ENCODE assay signal across 8 mouse cellular contexts in the genomic region with DNA sequence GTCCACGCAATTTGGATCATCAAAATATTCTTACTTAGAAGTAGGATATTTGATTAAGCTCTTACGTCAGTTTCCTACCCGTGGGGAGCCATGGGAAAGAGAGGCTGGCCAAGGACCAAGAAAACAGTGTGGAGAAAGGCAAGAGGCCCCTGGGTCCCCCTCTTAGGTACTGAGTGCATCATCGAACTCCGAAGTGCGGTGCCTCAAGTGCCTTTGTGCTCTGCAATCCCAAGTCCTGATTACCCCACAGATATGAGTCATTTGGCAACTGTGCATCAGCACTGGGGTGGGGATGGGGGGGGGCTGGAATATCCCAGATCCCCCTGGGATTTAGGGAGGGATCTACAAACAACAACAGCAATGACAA. TPM values are rescaled to one million over a fixed set of nuclear protein-coding genes. Genes with fewer than 3 reads are reported as not detected.
DNase-seq lines count a peak whose midpoint lies in the region; ATAC-seq and TF ChIP-seq lines count a peak whose summit lies in the region.

No protein-coding gene starts in this region.

- H3K9me3 ChIP-seq in kidney, postnatal 0 days (replicated peaks; ENCODE audit: low read length): no peaks in the 10 kb centered on the region
- no peaks in the 10 kb centered on the region for H3K9me3 ChIP-seq in intestine, embryonic 14.5 days (ENCODE audit: control insufficient read depth, low read length)
- H3K9me3 ChIP-seq in neural tube, embryonic 14.5 days (ENCODE audit: control insufficient read depth, low read length): no peaks in the 10 kb centered on the region

- H3K36me3 ChIP-seq in kidney, postnatal 0 days (ENCODE audit: insufficient read depth, low read length): peaks cover 8% of the 10 kb centered on the region; the same call in 1 of the 2 replicates
- H3K36me3 ChIP-seq in intestine, embryonic 14.5 days (ENCODE audit: control insufficient read depth, insufficient read depth, low read length): peaks cover 29% of the 10 kb centered on the region
- no peaks in the 10 kb centered on the region for H3K36me3 ChIP-seq in neural tube, embryonic 14.5 days (ENCODE audit: control insufficient read depth, insufficient read depth, low read length)

- H3K27ac ChIP-seq in kidney, postnatal 0 days: peak overlapping the region; percentile 84
- H3K27ac ChIP-seq in intestine, embryonic 14.5 days (ENCODE audit: low read depth): peak overlapping the region; percentile 88
- H3K27ac ChIP-seq in neural tube, embryonic 14.5 days (ENCODE audit: low read depth, low read length): peak overlapping the region; percentile 71

- no peak overlapping the region for H3K4me3 ChIP-seq in kidney, postnatal 0 days (replicated peaks; ENCODE audit: low read depth, low read length)
- H3K4me3 ChIP-seq in intestine, embryonic 14.5 days (ENCODE audit: low read depth, low read length): no peak overlapping the region
- no peak overlapping the region for H3K4me3 ChIP-seq in neural tube, embryonic 14.5 days (ENCODE audit: low read depth, low read length)

- 49% methylated on average over 6 of the region's 6 CpGs for WGBS in kidney, postnatal 0 days
- WGBS in intestine, embryonic 14.5 days: 45% methylated on average over 6 of the region's 6 CpGs
- 68% methylated on average over 6 of the region's 6 CpGs for WGBS in neural tube, embryonic 14.5 days

- H3K27me3 ChIP-seq in kidney, postnatal 0 days (ENCODE audit: insufficient read depth, low read length): no peaks in the 10 kb centered on the region
- no peaks in the 10 kb centered on the region for H3K27me3 ChIP-seq in intestine, embryonic 14.5 days (replicated peaks; ENCODE audit: control insufficient read depth, insufficient read depth, low read length)
- H3K27me3 ChIP-seq in neural tube, embryonic 14.5 days (ENCODE audit: control insufficient read depth, insufficient read depth, low read length): no peaks in the 10 kb centered on the region

- no peak for TF ChIP-seq CTCF in kidney, postnatal 0 days (IDR thresholded peaks at IDR 0.05; ENCODE audit: low read depth)

- no peak for DNase-seq in kidney, postnatal 0 days (ENCODE audit: low spot score)
- no peak for DNase-seq in kidney, postnatal 4 days
- peak; percentile 39 for DNase-seq in gastrocnemius, postnatal 10 days
- no peak for DNase-seq in intestine, embryonic 14.5 days (ENCODE audit: low spot score)
- DNase-seq in retina, postnatal 1 day: no peak
- no peak for DNase-seq in left cerebral cortex, adult 18-20 months (ENCODE audit: low spot score in 2 of 2)

- H3K4me1 ChIP-seq in kidney, postnatal 0 days (replicated peaks; ENCODE audit: insufficient read depth, low read length): peaks cover 55% of the 10 kb centered on the region
- H3K4me1 ChIP-seq in intestine, embryonic 14.5 days (replicated peaks; ENCODE audit: control insufficient read depth, insufficient read depth, low read length): peaks cover 31% of the 10 kb centered on the region
- peaks cover 30% of the 10 kb centered on the region for H3K4me1 ChIP-seq in neural tube, embryonic 14.5 days (ENCODE audit: control insufficient read depth, insufficient read depth, low read length)

- H3K4me2 ChIP-seq in kidney, postnatal 0 days (ENCODE audit: low read length): peak overlapping the region; percentile 38
- no peak overlapping the region for H3K4me2 ChIP-seq in intestine, embryonic 14.5 days (ENCODE audit: low read length)
- no peak overlapping the region for H3K4me2 ChIP-seq in neural tube, embryonic 14.5 days (ENCODE audit: low read depth, low read length)

- H3K9ac ChIP-seq in kidney, postnatal 0 days (ENCODE audit: low read depth, low read length): no peak overlapping the region
- no peak overlapping the region for H3K9ac ChIP-seq in intestine, embryonic 14.5 days (ENCODE audit: low read length)
- no peak overlapping the region for H3K9ac ChIP-seq in neural tube, embryonic 14.5 days (replicated peaks; ENCODE audit: low read depth, low read length)

- ATAC-seq in kidney, postnatal 0 days (replicated peaks; ENCODE audit: low FRiP score, low read depth): no peak
- 0 out of 2 replicates have a peak, but pooled peaks have one; percentile 9 for ATAC-seq in intestine, embryonic 14.5 days (replicated peaks; ENCODE audit: low FRiP score, low TSS enrichment, low read depth)
- ATAC-seq in neural tube, embryonic 14.5 days (ENCODE audit: low read depth): no peak
- ATAC-seq in cerebellum, adult (ENCODE audit: insufficient number of reproducible peaks, low FRiP score, low TSS enrichment): no peak

RNA-seq across cellular contexts. Expression of a gene that starts 12.3 kb away (rescaled TPM):
- 641 and 681 TPM in 2 replicates for polyA plus RNA-seq in kidney, postnatal 0 days (2015; fragmentation: Nextera tagmentation; extraction: Ambion mirVana)
- total RNA-seq in gastrocnemius, postnatal 10 days (2021): 100 to 1,000 TPM; 329 to 424 TPM
- 307 and 342 TPM in 2 replicates for polyA plus RNA-seq in intestine, embryonic 14.5 days (2014; fragmentation: Nextera tagmentation; extraction: Ambion mirVana)
- 62.8 and 170 TPM in 2 replicates for polyA plus RNA-seq in neural tube, embryonic 14.5 days (2014; fragmentation: Nextera tagmentation; extraction: Ambion mirVana)
- 10 to 100 TPM; 27.6 to 27.9 TPM for total RNA-seq in left cerebral cortex, adult 18-20 months (2021)
